Mouse (Mus musculus) G1E (cell line): ENCODE data around the gene Cd209f. TPM values are rescaled to one million over a fixed set of nuclear protein-coding genes. Genes with fewer than 3 reads are reported as not detected.
A peak's percentile ranks its signal among the peaks of the same experiment; 100 is the strongest.
"Not testable (repeated sequence)": the region's sequence is repeated elsewhere in the genome, so short reads cannot be mapped to it uniquely, and the experiment has no call there.

Experiments
- ATAC-seq: 2 replicates; pipeline ENCODE4 v1.8.0; 2016; ENCODE audit warnings: mild to moderate bottlenecking; ENCODE audit not compliant: insufficient number of reproducible peaks, poor library complexity, low FRiP score, severe bottlenecking; ENCODE audit errors: extremely low read depth
- DNase-seq: peaks from one replicate; pipeline ENCODE4 v3.0.0; 2012; ENCODE audit warnings: low spot score
- H3K27me3 ChIP-seq: 2 replicates; pipeline ENCODE4 v1.6.1; 2012; ENCODE audit warnings: mild to moderate bottlenecking, low read length, inconsistent platforms; ENCODE audit not compliant: insufficient read depth
- H3K36me3 ChIP-seq: replicated peaks from 2 replicates; pipeline ENCODE3; 2012; ENCODE audit warnings: mild to moderate bottlenecking, inconsistent platforms
- H3K4me1 ChIP-seq: 2 replicates; pipeline ENCODE4 v1.6.1; 2012; ENCODE audit warnings: low read depth, low read length, inconsistent platforms, mixed read lengths; ENCODE audit not compliant: insufficient read depth
- H3K4me3 ChIP-seq: 2 replicates; pipeline ENCODE4 v1.5.1; 2012; ENCODE audit warnings: low read depth, mild to moderate bottlenecking, inconsistent platforms, low read length, moderate library complexity, mixed read lengths
- H3K9me3 ChIP-seq: replicated peaks from 2 replicates; pipeline ENCODE4 v1.6.1; 2012; ENCODE audit warnings: inconsistent platforms
- CTCF ChIP-seq: IDR thresholded peaks from 2 replicates; pipeline ENCODE4 v1.5.1; 2012; ENCODE audit warnings: low read depth, low read length, inconsistent platforms, mixed read lengths
- GATA1 ChIP-seq: IDR thresholded peaks from 2 replicates; pipeline ENCODE4 v1.6.1; 2012; ENCODE audit warnings: borderline replicate concordance, low read length, inconsistent platforms, mixed read lengths
- GATA2 ChIP-seq: IDR thresholded peaks from 2 replicates; pipeline ENCODE4 v1.6.1; 2012; ENCODE audit warnings: low read depth, low read length, inconsistent platforms, borderline replicate concordance
- POLR2AphosphoS5 ChIP-seq: IDR thresholded peaks from 2 replicates; pipeline ENCODE4 v1.6.1; 2012; ENCODE audit warnings: low read depth, low read length, inconsistent platforms; ENCODE audit not compliant: insufficient replicate concordance
- TAL1 ChIP-seq: conservative IDR thresholded peaks from 2 replicates; pipeline ENCODE4 v1.6.1; 2012; ENCODE audit warnings: low read depth, low read length, inconsistent platforms, mixed read lengths
- polyA plus RNA-seq: library from polyadenylated mRNA; stranded (reverse); fragments of >175 nt; gene quantifications from 2 replicates; pipeline ENCODE4 v1.2.3, GENCODE M21; 2012
- total RNA-seq, 2 experiments: library from RNA; stranded (forward) in 1 of 2; stranded (reverse) in 1 of 2; fragments of 200-1000 nt in 1 of 2; fragments of >200 nt in 1 of 2; fragmentation: Nextera tagmentation in 1 of 2; gene quantifications; 2 replicates each; pipeline ENCODE4 v1.2.3; 2014 to 2017

The Cd209f gene
- not detected in 2 replicates for total RNA-seq (2014; fragmentation: Nextera tagmentation)
- total RNA-seq (2017) = 0.38 TPM in 1 of 2 replicates, not detected in the other
- 0.04 TPM in 1 of 2 replicates, not detected in the other for polyA plus RNA-seq

GRCm38 (mm10) chr8:4105735-4106134 lies at the start of gene Cd209f:
TSS of gene Cd209f (minus strand) at chr8:4105835.
- not testable (repeated sequence) for H3K36me3 ChIP-seq, H3K27me3 ChIP-seq, H3K4me3 ChIP-seq, ATAC-seq, DNase-seq, H3K9me3 ChIP-seq, H3K4me1 ChIP-seq

DNA sequence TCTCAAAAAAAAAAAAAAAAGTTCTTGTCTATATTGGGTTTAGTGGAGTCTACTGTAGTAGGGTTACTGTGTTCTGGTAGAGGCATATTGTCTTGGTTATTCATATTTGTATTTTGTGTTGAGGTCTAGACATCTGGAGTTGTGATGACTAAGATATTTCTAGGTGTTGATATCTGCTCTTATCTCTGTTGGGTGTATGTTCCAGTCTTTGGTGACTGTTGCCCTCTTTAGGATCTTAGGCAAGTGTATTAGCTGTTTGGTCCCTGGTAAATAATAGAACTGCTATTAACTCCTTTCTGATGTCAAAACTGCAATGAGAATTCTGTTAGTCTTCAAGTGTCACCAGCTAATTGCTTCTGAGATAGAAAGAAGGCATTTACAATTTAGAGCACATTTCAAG lies 49.2 kb upstream of the Cd209f start:
- no peak for TF ChIP-seq GATA2
- no peak for TF ChIP-seq GATA1
- TF ChIP-seq POLR2AphosphoS5 = no peak
- TF ChIP-seq CTCF = no peak
- no peak for TF ChIP-seq TAL1
- no peaks in the 10 kb centered on the region for H3K9me3 ChIP-seq
- 0 out of 2 replicates have a peak, but pooled peaks cover 2% of the 10 kb centered on the region for H3K27me3 ChIP-seq
- no peaks in the 10 kb centered on the region for H3K36me3 ChIP-seq
- no peaks in the 10 kb centered on the region for H3K4me1 ChIP-seq
- no peak for ATAC-seq
- no peak overlapping the region for H3K4me3 ChIP-seq
- no peak for DNase-seq

- Histone ChIP-seq H3K9me3 (no peaks in the 10 kb centered on the region), H3K27me3 (peaks cover 7% of the 10 kb centered on the region), H3K4me3 (no peak overlapping the region), H3K4me1 (no peaks in the 10 kb centered on the region), H3K36me3 (no peaks in the 10 kb centered on the region)
- TF ChIP-seq POLR2AphosphoS5 (no peak), CTCF (no peak), GATA2 (no peak), GATA1 (no peak), TAL1 (no peak)
- ATAC-seq (no peak), DNase-seq (no peak)
Measured at GRCm38 (mm10) chr8:4147272-4147671, 41.6 kb upstream of the Cd209f start.

DNA sequence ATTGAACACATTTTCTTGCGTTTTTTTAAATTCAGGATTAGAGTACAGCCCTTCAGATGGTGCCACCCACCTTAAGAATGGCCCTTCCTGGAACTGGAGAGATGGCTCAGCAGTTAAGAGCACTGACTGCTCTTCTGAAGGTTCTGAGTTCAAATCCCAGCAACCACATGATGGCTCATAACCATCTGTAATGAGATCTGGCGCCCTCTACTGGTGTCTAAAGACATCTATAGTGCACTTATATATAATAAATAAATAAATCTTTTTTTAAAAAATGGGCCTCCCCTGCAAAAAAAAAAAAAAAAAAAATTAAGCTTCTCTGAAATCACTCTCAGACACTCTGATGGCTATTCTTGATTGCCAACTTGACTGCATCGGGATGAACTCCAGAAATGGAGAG lies 36.1 kb upstream of the Cd209f start:
- H3K27me3 ChIP-seq = peaks cover 7% of the 10 kb centered on the region
- no peaks in the 10 kb centered on the region for H3K9me3 ChIP-seq
- no peak for TF ChIP-seq GATA2
- TF ChIP-seq GATA1 = no peak
- TF ChIP-seq POLR2AphosphoS5 = no peak
- no peak for TF ChIP-seq TAL1
- no peak for TF ChIP-seq CTCF
- no peak overlapping the region for H3K4me3 ChIP-seq
- ATAC-seq (no peak), DNase-seq (no peak)
- H3K36me3 ChIP-seq = no peaks in the 10 kb centered on the region
- H3K4me1 ChIP-seq = peaks cover 2% of the 10 kb centered on the region; the same call in 1 of the 2 replicates

DNA sequence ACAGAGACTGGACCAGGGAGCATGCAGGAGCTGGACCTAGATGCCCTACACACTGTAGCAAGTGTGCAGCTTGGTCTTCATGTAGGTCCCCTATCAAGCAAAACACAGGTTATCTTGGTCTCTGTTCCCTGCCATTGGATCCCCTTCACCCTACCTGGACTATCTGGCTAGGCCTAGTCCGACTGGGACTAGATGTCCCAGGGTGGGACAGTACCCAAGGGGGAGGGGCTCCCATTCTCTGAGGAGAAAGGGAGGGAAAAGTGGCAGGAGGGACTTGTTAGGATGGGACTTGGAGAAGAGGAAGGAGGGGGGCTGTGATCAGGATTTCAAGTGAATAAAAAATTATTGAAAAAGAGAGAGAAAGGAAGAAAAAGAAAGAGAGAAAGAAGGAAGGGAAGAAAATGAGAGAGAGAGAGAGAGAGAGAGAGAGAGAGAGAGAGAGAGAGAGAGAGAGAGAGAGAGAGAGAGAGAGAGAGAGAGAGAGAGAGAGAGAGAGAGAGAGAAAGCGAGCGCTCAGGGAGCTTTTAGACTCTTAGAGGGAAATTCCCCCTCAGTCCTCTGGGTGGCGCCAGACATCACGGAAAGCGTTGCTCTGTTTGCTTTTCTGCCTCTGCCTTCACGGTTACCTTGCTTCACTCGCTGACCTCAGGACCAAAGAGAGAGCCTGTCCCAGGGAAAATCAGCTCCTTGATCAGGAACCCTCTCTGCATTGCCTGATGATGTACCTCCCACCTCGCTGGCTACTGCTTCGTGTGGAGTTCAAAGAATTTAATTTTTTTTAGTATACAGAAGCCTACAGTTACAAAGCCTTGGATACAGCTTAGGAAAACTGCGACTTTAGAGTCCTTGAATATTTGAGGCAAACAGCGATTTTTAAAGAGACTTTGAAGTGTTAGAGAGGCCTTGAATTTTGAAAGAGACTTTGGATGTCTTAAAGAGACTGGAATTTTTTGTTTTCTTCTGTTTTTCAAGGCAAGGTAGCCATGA lies 34.3 kb upstream of the Cd209f start:
- peak; percentile 57; the same call in 1 of the 2 replicates for ATAC-seq
- DNase-seq = peak; percentile 17
- TF ChIP-seq TAL1 (no peak), CTCF (peak; percentile 42; the same call in 1 of the 2 replicates), GATA2 (no peak), GATA1 (no peak), POLR2AphosphoS5 (no peak)
- peaks cover 2% of the 10 kb centered on the region; the same call in 1 of the 2 replicates for H3K4me1 ChIP-seq
- H3K4me3 ChIP-seq = no peak overlapping the region
- no peaks in the 10 kb centered on the region for H3K9me3 ChIP-seq
- peaks cover 3% of the 10 kb centered on the region for H3K27me3 ChIP-seq
- H3K36me3 ChIP-seq = no peaks in the 10 kb centered on the region

DNA sequence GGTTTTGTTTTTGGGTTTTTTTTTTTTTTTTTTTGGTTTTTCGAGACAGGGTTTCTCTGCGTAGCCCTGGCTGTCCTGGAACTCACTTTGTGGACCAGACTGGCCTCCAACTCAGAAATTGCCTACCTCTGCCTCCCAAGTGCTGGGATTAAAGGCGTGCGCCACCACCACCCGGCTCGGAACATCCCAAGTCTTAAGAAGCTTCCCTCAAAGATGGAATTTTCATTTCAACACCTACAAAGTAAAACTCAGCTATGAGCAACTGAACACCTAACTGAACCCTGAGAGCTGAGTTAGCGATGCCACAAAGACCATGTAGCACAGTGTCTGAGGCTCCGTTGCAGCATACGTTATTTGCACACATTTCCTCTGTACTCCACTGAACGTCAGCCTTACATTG lies 28.2 kb upstream of the Cd209f start, which contains the start of gene Cd209g:
TSS of gene Cd209g (plus strand) at position 301 of the 400 bp plus-strand sequence.
- Histone ChIP-seq H3K36me3 (no peaks in the 10 kb centered on the region), H3K9me3 (no peaks in the 10 kb centered on the region), H3K4me1 (no peaks in the 10 kb centered on the region), H3K4me3 (no peak within 1 kb of the TSS), H3K27me3 (no peaks in the 10 kb centered on the region; the same call in 1 of the 2 replicates)
- no peak for TF ChIP-seq GATA2
- no peak for TF ChIP-seq CTCF
- no peak for TF ChIP-seq GATA1
- no peak for TF ChIP-seq POLR2AphosphoS5
- no peak for TF ChIP-seq TAL1
- no peak for ATAC-seq
- no peak for DNase-seq

- not testable (repeated sequence) for ATAC-seq, DNase-seq
Measured at GRCm38 (mm10) chr8:4088514-4088913, 17.1 kb downstream of the Cd209f start.

GRCm38 (mm10) chr8:4087180-4087722 lies 18.4 kb downstream of the Cd209f start:
- not testable (repeated sequence) for H3K9me3 ChIP-seq, H3K27me3 ChIP-seq, H3K4me1 ChIP-seq, H3K4me3 ChIP-seq, H3K36me3 ChIP-seq, DNase-seq
- peak; percentile 66 for ATAC-seq

More at GRCm38 (mm10) chr8:4088514-4088913, 17.1 kb downstream of the Cd209f start:
- not testable (repeated sequence) for H3K4me1 ChIP-seq, H3K9me3 ChIP-seq, H3K36me3 ChIP-seq, H3K27me3 ChIP-seq, H3K4me3 ChIP-seq
